Mouse (Mus musculus) CH12F3 (cell line): Measurements from ENCODE around the gene Abcc10.

Experiments
- in situ Hi-C: fragments of 300-500 bp; cut with MboI; formaldehyde crosslinking; loops from 2 replicates; pipeline ENCODE4 v1.14.3; 2020; ENCODE audit warnings: low sequenced_read_pairs

Abcc10 gene

GRCm38 (mm10) chr17:46287678-46288095 is 40.5 kb downstream of the Abcc10 start:
- in situ Hi-C loops, result no loop called here

- in situ Hi-C loops, result no loop called here
Observed at GRCm38 (mm10) chr17:46285407-46285806, 42.7 kb downstream of the Abcc10 start.

- in situ Hi-C loops, result no loop called here
Observed at GRCm38 (mm10) chr17:46284653-46285052, 43.5 kb downstream of the Abcc10 start.

- in situ Hi-C loops, result no loop called here
Observed at GRCm38 (mm10) chr17:46283911-46284310, 44.2 kb downstream of the Abcc10 start.

- in situ Hi-C loops, result no loop called here
Observed at GRCm38 (mm10) chr17:46283140-46283539, 45.0 kb downstream of the Abcc10 start.

GRCm38 (mm10) chr17:46282483-46283123 is 45.5 kb downstream of the Abcc10 start, which contains the start of gene Tjap1:
Tjap1 (minus strand) TSS chr17:46283026.
- in situ Hi-C loops, result no loop called here

GRCm38 (mm10) chr17:46278011-46278765 is 50.0 kb downstream of the Abcc10 start:
- in situ Hi-C loops, result no loop called here

GRCm38 (mm10) chr17:46277586-46277985 is 50.6 kb downstream of the Abcc10 start:
- in situ Hi-C loops, result no loop called here

- in situ Hi-C loops, result no loop called here
Observed at GRCm38 (mm10) chr17:46275506-46275905, 52.6 kb downstream of the Abcc10 start.

- in situ Hi-C loops, result no loop called here
Observed at GRCm38 (mm10) chr17:46275034-46275433, 53.1 kb downstream of the Abcc10 start.

- in situ Hi-C loops, result no loop called here
Observed at GRCm38 (mm10) chr17:46274465-46274864, 53.7 kb downstream of the Abcc10 start.

- in situ Hi-C loops, result no loop called here
Observed at GRCm38 (mm10) chr17:46273803-46274236, 54.3 kb downstream of the Abcc10 start.

GRCm38 (mm10) chr17:46272675-46273074 is 55.5 kb downstream of the Abcc10 start:
- in situ Hi-C loops, result no loop called here

- in situ Hi-C loops, result no loop called here
Observed at GRCm38 (mm10) chr17:46272058-46272457, 56.1 kb downstream of the Abcc10 start.

GRCm38 (mm10) chr17:46269771-46270534 is 58.2 kb downstream of the Abcc10 start:
- in situ Hi-C loops, result loop anchor here (10.0 kb wide), 2 partner anchors 125 to 235 kb away; no protein-coding TSS in a partner anchor

GRCm38 (mm10) chr17:46268026-46268720 is 60.0 kb downstream of the Abcc10 start:
- in situ Hi-C loops, result loop anchor here (10.0 kb wide), 2 partner anchors 127 to 237 kb away; no protein-coding TSS in a partner anchor

GRCm38 (mm10) chr17:46267511-46267910 is 60.6 kb downstream of the Abcc10 start:
- in situ Hi-C loops, result loop anchor here (10.0 kb wide), 2 partner anchors 127 to 237 kb away; no protein-coding TSS in a partner anchor

- in situ Hi-C loops, result loop anchor here (10.0 kb wide), 2 partner anchors 128 to 238 kb away; no protein-coding TSS in a partner anchor
Observed at GRCm38 (mm10) chr17:46266986-46267385, 61.2 kb downstream of the Abcc10 start.

- in situ Hi-C loops, result loop anchor here (10.0 kb wide), 2 partner anchors 129 to 239 kb away; no protein-coding TSS in a partner anchor
Observed at GRCm38 (mm10) chr17:46265918-46266618, 62.1 kb downstream of the Abcc10 start.

GRCm38 (mm10) chr17:46265502-46265901 is 62.6 kb downstream of the Abcc10 start:
- in situ Hi-C loops, result loop anchor here (10.0 kb wide), 2 partner anchors 129 to 239 kb away; no protein-coding TSS in a partner anchor
